Mouse (Mus musculus) kidney, postnatal 14 days (tissue): ENCODE measurements at regions not wholly inside any gene's neighbourhood (a gene's known extent, or its start where the extent isn't known, plus 50 kb on each side); places are given as distances from the start of the nearest gene placed in this dataset.
A peak's percentile ranks its signal among the peaks of the same experiment; 100 is the strongest.

Experiments
- DNase-seq: peaks from one replicate; pipeline ENCODE4 v3.0.0; 2022; ENCODE audit warnings: mixed read lengths

DNA sequence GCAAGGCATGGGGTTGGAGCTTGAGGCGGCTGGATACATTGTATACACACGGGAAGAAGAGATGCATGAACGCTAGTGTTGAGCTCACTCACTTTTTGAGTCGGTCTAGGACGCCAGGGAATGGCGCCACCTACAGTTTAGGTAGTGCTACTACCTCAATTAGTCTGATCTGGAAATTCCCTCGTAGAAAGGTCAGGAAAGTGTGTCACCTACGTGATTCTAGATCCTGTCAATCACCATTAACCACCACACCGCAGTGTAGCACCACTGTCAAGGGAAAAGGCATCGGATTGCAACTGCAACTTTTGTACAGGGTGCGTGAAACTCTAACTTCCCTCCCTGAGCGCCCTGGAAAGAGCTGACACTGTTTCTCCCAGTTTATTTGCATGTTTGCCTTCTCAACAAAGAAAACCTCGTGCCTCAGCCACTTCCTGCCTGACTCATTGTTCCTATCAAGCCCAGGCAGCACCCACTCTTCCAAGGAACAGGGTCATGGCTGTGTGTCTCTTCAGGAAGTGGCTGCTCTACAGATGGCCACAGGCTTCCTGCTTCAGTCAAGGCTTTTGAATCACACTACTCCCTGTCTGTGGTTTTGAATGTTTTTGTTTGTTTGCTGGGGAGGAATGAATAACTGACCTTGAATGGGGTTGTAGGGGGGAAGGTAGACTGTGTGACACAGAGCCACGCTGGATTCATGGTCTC lies 231.6 kb upstream of the Jmjd1c start:
- DNase-seq, result peak; percentile 68

DNA sequence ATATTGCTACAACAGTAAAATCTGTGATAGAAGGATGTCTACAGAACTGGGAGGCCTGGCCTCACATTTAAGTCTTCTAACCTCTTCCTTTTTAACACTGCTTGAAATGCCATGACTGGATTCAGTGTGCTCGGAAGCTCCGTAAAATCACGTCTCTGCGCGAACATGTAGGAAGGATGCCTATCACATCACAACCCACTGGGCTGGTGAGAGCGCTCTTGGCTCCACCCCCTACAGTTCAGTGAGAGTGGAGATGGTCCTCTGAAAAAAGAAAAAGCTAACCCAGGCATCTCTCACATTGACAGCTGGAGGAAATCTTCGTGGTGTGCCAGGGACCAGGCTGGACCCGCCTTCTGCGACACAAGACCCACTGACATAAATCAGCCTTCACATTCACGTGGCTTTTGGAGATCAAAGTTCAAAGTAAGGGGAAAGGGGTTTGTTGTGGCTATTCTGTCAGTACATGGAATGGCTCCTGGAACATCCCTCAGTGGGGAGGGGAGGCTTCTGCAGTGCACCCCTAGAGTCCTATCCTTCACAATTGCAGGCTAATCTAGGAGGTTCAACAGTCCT lies 230.8 kb upstream of the Jmjd1c start:
- DNase-seq, result peak; percentile 9

DNA sequence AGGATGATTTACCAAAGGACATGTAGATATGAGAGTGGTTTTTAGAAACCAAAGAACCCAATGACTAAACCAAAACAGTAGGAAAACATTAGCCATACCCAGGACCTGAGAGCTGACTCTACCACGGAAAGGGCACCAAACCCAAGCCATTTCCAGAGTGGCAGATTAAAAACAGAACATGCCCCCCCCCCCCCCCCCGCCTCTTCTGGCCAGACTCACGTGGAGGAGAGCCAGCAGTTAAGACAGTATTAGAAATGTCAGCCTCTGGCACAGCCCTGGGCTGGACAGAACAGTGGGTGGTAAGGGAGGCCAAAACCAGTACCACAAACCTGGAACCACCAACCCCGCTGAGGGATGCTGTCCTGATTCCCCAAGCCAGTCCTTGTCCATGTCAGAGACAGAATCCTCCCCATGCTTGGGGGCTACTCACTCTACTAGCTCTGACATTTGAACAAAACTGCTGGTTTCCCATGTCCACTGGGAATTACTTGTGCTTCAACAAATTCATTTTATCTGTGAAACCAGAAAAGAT lies 224.7 kb upstream of the Jmjd1c start:
- no peak for DNase-seq

DNA sequence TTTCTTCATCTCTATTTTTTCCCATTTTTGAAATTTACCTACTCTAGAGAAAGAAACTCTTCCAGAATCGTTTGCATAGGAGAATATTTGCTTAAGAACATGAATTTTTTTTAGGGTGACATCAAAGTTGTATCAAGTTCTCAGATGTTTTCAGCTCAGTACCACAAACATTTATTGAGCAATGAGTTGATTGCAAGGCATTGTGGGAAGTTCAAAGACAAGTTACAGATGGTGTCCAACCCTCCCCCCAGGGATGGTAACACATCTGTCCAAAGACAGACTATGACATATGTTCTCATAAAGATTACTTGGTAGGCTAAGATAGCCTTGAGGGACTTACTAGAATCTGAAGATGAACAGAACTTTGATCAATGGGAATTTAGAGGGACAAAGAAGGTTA lies 224.3 kb upstream of the Jmjd1c start:
- no peak for DNase-seq

DNA sequence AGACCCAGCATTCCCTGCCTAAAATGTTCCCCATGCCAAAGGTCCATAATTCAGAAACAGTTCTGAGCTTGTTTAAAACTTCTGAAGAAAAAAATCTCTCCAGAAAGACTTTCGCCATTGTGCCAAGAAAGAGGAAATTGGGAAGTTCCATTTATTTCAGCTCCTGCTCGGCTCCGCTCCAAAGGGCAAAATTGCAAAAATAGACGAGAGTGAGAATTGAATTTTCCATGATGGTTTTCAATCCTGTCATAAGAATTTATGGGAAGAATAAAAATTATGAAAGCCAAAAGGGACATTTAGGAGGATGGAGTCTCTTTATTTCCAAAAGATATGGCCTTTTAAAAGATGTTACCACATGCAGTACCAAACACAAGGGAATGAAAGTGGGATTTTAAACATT lies 222.5 kb upstream of the Jmjd1c start:
- DNase-seq, result peak; percentile 23

DNA sequence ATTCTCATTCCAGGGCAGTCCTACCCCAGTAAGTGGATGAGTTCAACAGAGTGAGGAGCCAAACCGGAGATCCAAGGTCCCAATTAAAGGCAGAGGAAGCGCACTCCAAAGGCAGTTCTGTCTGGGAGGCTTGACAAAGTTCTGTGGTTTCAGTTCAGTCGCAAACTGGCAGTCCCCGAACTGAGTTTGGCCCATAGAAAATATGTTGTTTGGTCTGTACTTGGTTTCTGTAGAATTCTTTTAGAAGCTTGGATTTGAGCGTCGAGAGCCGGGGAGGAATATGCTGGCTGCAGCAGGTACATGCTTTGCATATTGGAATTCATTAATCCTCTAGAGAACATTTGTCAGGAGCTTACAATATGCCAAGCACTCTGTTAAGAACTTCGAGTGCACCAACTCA lies 216.9 kb upstream of the Jmjd1c start:
- peak; percentile 7 for DNase-seq

DNA sequence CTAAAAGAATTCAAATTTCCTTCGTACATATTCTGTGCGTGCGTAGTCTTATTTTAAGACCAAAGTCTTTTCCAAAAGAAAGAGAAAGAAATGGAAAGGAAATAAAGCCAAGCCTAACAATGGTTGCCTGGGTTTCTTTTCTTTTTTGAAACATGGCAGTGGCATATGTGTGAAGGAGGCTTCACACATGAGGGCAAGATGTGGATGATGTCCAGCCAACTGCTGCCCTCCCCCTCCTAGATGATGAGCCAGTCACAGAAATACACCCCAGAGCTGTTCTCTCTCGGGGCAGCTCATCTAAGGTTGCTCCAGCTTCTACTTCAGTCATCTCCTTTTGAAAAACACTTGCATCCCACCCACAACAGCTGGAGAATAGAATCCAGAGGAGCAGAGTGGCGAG lies 213.1 kb upstream of the Jmjd1c start:
- no peak for DNase-seq

DNA sequence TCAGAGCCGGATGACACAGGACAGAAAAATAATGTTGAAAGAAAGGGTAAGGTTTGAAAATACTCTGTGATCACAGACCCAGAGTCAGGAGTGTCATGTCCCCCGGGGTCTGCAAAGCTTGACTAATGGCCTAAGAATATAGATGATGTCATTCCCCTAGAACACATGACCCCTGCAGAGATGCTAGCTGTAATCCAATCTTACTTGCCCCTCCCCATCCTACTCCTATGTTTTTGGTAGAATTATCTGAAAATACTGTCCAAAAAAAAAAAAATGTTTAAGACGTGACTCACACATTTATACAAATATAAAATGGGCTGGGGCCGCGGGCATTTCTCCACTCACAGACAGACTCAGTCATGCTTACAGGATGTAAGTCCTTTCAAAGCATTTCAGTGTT lies 210.3 kb upstream of the Jmjd1c start:
- no peak for DNase-seq

DNA sequence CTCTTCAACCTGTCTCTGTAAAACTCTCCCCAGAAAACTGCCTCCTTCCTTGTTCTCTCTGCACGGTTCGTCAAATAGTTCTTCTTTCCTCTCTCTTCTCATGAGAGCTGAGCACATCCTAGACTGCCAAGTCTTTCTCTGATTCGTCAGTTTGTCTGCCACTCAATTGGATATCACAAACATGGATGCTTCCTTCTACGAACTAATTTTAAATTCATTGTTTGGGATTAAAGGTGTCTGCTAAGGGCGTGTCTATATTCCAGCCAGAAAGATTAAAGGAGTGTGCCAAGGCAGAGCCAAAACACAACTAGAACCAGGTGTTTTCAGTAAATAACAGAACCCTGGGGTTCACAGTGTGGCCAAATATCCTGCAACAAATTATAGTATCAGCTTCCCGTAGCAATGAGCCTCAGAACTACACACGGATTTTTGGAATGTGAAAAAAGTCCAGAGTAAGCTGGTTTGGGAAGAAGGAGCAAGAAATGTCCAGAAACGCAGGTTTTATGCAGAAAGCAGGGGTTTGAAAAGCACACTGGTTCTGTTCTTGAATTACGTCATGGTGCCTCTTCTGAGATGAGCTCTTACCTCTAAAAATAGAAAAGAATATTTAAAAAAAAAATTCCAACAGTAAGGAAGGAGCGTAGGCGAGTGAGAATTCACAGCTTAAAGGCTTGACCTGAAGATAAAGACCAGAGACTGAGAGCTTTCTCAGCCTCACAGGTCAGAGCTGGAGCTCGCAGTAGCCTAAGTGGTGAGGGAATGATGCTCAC lies 206.0 kb upstream of the Jmjd1c start:
- no peak for DNase-seq

DNA sequence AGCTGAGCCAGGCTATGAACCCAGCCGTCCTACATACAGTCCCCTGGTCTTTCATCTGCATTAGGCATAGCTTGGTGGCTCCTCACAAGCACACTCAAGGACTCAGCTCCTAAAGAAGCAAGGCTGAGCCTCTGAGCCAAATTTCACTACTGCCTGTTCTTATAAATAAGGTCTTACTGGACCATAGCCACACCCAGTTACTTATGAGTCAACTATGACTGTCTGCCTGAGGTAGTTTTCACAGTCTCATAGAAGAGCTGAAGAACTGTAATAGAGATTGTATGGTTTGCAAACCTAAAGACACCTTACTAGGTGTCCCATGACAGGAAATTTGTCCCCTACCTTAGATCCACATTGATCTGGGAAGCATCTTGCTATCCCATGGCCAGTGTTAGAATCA lies 204.1 kb upstream of the Jmjd1c start:
- DNase-seq, result no peak

DNA sequence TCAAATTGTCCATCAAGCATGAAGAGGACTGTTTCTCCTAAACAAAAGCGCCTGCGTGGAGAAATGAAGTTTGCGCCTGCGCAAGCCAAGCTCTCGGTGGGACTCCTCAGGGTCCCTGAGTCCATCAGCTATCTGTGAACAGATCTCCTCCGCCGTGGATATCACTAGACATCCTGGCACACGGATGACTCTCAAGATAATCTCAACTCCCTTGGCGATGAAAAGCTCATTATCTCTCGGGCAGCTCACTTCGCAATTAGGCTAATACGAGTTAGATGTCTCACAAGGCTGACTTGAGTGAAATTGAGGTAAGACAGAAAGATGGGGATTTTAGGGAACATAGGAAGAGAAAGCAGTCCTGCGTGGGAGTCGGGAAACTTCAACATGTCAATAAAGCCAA lies 202.1 kb upstream of the Jmjd1c start:
- no peak for DNase-seq

DNA sequence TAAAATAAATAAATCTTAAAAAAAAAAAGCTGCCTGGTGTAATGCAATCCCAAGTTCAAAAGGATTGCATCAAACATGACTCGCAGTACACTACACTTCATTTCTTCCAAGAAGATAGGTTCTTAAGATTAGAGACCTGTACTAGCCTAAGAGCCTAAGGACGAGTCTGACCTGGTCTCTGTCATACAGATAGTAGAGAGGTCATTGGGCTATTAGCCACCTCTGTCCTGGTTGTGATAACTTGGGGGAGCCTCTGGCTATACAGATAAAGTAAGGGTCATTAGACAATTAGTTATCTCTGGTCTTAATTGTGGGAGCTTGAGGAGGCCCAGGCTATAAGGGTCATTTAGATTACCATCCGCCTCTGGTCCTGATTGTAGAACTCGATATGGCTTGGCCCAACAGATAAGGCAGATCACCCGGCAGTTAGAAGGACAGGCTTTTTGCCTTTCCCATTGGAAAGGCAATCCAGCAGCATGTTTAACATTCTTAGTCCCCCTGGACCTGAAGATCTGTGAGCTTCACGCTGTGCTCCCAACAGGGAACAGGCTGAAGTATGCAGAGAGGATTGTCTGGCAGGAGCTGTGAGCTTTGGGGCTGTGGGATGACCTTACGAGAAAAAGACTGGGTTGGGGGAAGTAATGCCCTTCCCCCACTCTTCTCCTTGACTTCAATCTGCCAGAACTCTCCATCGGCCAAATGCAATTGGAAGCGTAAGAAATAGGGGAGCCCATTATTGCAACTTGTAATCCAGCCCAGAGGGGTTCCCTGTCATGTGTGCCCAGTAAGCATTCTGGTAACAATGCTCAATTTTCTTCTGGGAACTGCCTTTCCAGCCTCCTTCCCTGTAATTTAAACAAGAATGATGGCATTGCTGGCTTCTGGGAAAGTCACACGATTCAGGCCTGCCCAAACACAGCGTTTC lies 199.0 kb upstream of the Jmjd1c start:
- no peak for DNase-seq

DNA sequence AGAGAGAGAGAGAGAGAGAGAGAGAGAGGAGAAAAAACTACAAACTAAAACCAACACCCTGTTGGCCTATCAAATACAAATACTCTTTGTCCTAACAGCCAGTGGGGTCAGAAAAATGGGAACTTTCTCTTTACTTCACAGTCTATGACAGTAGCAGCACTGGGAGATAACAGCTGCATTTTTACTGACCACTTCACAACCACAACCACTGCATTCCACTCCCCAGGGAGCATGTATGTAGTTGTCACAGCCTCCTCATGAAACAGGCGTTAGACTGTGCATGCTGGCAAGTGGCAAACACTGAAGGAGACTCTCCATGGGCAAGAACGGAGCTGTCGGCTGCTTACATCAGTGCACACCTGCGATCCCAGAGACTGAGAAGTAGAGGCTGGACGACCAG lies 196.2 kb upstream of the Jmjd1c start:
- DNase-seq, result no peak

DNA sequence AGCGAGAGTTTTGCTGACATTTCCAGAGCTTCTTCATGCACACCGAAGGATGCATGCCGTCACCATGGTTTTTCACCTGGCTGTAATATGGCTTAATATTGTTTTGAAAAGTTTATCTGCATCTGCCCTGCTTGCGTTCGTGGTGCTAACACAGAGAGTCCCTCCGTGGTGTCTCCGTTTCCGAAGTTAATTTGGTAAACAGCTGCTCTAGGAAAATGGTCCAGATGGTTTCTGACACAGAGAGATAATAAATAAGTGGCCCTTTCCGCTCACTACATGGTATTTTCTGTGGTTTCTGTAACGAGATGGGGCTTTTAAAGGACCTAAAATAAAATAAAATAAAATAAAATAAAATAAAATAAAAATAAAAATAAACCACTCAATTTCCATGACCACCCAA lies 195.1 kb upstream of the Jmjd1c start:
- no peak for DNase-seq

DNA sequence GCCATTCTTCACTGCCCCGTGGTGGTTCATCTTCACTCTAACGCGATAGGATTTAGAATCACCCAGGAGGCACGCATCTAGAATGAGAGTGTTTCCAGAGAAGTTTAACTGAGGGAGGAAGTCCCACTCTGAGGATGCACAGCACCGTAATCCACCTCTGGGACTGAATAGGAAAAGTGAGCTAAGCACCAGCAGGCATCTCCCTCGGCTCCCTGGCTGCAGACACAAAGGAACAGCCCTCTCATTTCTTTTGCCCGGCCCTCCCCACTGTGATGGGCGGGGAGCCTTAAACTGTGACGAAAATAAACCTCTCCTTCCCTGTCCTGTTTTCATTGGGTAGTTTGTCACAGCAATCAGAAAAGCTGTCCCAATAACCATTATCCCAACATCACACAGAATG lies 194.1 kb upstream of the Jmjd1c start:
- DNase-seq, result no peak

DNA sequence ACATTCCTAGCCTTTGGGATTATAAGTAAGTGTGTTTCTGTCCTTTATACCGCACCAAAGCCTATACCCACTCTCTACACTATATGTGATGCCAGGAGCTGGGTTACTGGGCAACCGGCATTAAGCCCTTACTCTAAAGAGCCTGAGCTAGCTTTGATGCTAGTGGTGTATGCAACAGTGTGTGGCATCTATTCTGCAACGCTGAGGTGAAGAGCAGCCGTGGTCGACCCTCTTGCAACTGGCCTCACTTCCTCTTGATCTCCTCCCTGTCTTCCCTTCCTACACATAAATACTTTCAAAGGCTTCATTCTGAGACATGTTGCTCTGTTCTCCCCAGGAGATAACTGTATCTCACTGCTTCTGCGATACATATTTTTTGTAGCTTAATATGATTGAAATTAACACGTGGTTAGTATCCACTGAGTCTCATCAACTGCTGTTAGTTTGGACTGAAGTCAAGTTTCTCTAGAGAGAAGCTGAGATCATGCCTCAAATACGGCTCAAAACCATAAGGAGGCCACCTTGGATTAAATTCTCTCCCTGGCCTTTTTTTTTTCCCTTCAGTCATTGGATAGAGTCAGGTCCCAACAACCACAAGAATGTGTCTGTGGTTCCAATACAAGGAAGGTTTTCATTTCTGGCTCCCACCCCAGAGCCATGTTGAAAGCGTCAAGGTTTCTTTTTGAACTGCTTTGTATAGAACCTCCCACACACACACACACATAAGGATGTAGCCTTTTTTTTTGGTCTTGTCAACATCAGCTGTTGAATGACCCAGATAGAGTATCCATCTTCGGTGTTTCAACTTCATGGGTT lies 191.2 kb upstream of the Jmjd1c start:
- DNase-seq, result no peak

DNA sequence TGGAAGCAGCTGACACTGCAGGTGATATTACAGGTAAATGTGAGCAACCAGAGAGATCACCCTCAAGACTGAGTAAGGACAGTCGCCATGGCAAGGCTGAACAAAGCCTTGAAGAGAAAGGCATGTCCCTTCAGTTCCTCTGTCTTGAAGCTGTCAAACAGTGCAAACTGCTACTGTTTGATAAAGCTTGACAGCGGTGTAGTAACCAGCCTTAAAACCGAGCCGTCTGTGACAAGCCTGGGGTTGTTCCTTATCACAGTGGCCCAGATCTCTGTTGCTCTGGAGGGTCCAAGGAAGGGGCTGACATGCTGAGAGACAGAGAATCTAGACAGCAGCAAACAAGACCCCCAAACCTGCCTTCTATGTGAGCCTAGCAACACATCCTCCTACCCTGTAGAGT lies 188.1 kb upstream of the Jmjd1c start:
- DNase-seq, result no peak

DNA sequence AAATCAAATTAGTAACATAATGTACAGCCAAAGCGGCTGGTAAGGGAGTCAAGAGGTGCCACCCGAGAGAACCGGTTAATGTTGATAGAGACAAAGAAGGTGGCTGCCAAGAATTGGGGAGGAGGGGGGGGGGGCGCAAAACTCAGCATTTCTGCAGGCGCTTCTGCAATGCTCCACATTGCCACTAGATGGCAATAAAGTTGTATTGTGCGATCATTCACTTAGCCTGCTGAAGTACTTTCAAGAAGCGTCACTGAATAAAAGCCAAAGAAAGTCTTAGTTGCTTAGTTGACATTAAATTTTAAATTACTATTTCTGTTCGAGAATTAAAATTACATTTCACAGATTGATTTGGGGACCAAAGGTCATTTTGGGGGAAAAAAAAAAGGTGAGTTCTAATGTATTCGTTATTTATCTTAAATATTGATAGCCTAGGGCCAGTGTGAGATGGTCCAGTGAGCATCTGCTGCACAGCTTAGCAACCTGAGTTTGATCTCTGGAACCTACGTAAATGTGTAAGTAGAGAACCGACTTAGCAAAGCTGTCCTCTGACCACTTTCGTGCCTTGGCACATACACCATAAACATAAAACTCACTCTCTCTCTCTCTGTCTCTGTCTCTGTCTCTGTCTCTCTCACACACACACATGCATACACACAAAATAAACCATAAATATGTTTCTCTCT lies 186.6 kb upstream of the Jmjd1c start:
- peak; percentile 81 for DNase-seq

DNA sequence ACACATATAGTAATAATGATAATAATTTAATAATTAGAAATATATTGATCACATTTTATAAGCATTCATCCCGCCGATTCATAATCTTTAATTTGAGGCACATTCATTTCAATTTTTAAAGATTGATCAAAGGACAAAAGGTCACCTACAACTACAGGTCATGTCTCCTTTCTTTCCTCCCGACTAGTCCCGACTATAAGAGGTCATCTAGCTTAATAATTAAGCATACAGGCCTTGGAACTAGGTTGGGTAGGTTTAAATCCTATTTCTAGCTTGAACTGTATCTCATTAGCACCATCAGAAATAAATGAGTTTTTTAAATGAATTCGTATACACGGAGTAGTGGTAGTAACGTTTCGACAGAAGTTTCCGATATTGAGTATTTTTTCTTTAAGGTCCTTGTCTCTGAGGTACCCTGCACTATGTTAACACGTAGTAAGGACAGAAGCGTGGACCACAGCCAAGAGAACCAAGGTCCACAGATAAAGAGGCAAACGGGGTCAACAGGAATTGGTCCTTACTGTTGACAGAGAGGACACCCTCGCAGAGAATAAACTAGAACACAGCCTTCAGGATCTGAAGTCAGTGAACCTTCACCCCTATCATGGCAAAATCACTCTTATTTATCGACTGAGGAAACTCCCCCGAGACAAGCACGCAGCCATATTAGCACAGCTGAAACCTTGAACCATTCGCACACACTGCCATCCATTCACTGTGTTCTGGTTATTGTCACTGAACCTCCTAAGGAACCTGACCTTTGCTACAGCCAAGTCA lies 185.8 kb upstream of the Jmjd1c start:
- peak; percentile 67 for DNase-seq

DNA sequence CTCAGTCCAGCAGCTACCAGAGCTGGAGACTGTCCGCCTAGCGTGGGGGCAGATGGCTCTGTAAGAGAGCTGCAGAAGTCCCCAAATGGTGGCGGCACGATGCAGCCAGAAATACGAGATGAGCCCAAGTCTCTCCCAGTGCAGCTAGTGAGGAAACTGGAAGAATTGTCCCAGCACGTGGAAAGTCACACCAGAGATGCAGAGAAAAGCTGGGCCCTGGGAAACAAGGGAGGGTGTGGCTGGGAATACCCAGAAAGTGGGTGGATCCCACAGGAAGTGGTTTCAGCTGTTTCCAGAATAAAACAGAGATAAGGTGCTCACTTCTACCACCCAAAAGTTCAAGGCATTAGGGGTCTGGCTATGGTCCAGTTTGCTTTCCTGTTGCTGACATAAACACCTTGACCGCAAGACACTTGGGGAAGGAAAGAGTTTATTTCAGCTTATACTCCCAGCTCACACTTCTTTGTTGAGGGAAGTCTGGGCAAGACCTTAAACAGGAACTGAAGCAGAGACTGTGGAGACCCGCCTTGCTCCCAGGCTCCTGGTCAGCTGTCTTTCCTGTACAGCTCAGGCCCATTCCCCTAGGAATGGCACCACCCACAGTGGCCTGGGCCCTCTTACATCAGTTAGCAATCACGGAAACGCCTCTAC lies 184.5 kb upstream of the Jmjd1c start:
- DNase-seq, result peak; percentile 78
